Mouse (Mus musculus) heart, embryonic 13.5 days (tissue): ENCODE measurements around the gene Map1b. TPM values are rescaled to one million over a fixed set of nuclear protein-coding genes. Genes with fewer than 3 reads are reported as not detected.

Experiments
- ATAC-seq: fragments of 200-750 bp; cut with Nextera tagmentation; 2 replicates; pipeline ENCODE4 v1.8.0; 2017; ENCODE audit warnings: moderate TSS enrichment; ENCODE audit not compliant: insufficient number of reproducible peaks, low FRiP score, low TSS enrichment; ENCODE audit errors: extremely low read depth
- H3K27ac ChIP-seq: fragments of 300-500 bp; sonication (generic); replicated peaks from 2 replicates; pipeline ENCODE4 v1.5.1; 2015; ENCODE audit warnings: moderate library complexity, mild to moderate bottlenecking, inconsistent platforms
- H3K27me3 ChIP-seq: fragments of 300-500 bp; sonication (generic); replicated peaks from 2 replicates; pipeline ENCODE4 v1.6.1; 2015; ENCODE audit warnings: mild to moderate bottlenecking, inconsistent platforms
- H3K36me3 ChIP-seq: fragments of 300-500 bp; sonication (generic); 2 replicates; pipeline ENCODE4 v1.6.1; 2015; ENCODE audit warnings: mild to moderate bottlenecking, inconsistent platforms
- H3K4me1 ChIP-seq: fragments of 300-500 bp; sonication (generic); 2 replicates; pipeline ENCODE4 v1.6.1; 2015; ENCODE audit warnings: inconsistent platforms
- H3K4me2 ChIP-seq: fragments of 300-500 bp; sonication (generic); 2 replicates; pipeline ENCODE4 v1.6.1; 2015; ENCODE audit warnings: inconsistent platforms, mild to moderate bottlenecking, moderate library complexity
- H3K4me3 ChIP-seq: fragments of 300-500 bp; sonication (generic); 2 replicates; pipeline ENCODE4 v1.5.1; 2015; ENCODE audit warnings: moderate library complexity, mild to moderate bottlenecking, inconsistent platforms
- H3K9ac ChIP-seq: fragments of 300-500 bp; sonication (generic); 2 replicates; pipeline ENCODE4 v1.6.1; 2015; ENCODE audit warnings: inconsistent platforms, mild to moderate bottlenecking, moderate library complexity
- H3K9me3 ChIP-seq: fragments of 300-500 bp; sonication (generic); 2 replicates; pipeline ENCODE4 v1.6.1; 2016; ENCODE audit warnings: inconsistent platforms
- WGBS: fragments of 180-500 bp; shearing (Covaris S2); methylation state at CpG from one replicate; pipeline ENCODE4 v1.1.7; 2015; ENCODE audit warnings: mixed read lengths; 5-methylcytosine and 5-hydroxymethylcytosine counted together
- polyA plus RNA-seq: library from polyadenylated mRNA; unstranded; fragments of >200 nt; fragmentation: Nextera tagmentation; extraction: Ambion mirVana; gene quantifications from 2 replicates; pipeline ENCODE4 v1.2.1, GENCODE M21; 2015

Gene Map1b
- polyA plus RNA-seq, 1 experiment from 2014 or later = 111 TPM

GRCm38 (mm10) chr13:99444880-99445279 is 71.5 kb downstream of the Map1b start:
- Histone ChIP-seq H3K4me1 (peaks cover 38% of the 10 kb centered on the region), H3K27me3 (no peaks in the 10 kb centered on the region), H3K27ac (peak overlapping the region; percentile 6; the same call in 1 of the 2 replicates), H3K4me3 (no peak overlapping the region), H3K9ac (no peak overlapping the region), H3K36me3 (peaks cover 27% of the 10 kb centered on the region), H3K4me2 (no peak overlapping the region; the same call in 1 of the 2 replicates), H3K9me3 (no peaks in the 10 kb centered on the region)
- 14% methylated on average over 6 of the region's 6 CpGs for WGBS
- no peak for ATAC-seq

- Histone ChIP-seq H3K9me3 (no peaks in the 10 kb centered on the region), H3K27me3 (no peaks in the 10 kb centered on the region), H3K4me3 (no peak overlapping the region), H3K9ac (no peak overlapping the region), H3K4me1 (peaks cover 33% of the 10 kb centered on the region), H3K36me3 (peaks cover 31% of the 10 kb centered on the region), H3K4me2 (no peak overlapping the region; the same call in 1 of the 2 replicates), H3K27ac (peak overlapping the region; percentile 33; the same call in 1 of the 2 replicates)
- ATAC-seq = no peak
- WGBS = 39% methylated on average over 10 of the region's 10 CpGs
These were observed 71.9 kb downstream of the Map1b start for GRCm38 (mm10) chr13:99444431-99444871.

- ATAC-seq = no peak
- Histone ChIP-seq H3K9ac (no peak overlapping the region), H3K27me3 (no peaks in the 10 kb centered on the region), H3K27ac (no peak overlapping the region), H3K4me2 (no peak overlapping the region), H3K36me3 (peaks cover 38% of the 10 kb centered on the region), H3K9me3 (no peaks in the 10 kb centered on the region), H3K4me1 (peaks cover 33% of the 10 kb centered on the region), H3K4me3 (no peak overlapping the region)
- WGBS = 77% methylated on average over 7 of the region's 7 CpGs
These were observed 72.7 kb downstream of the Map1b start for GRCm38 (mm10) chr13:99443484-99444175.

- no peak for ATAC-seq
- Histone ChIP-seq H3K4me3 (no peak overlapping the region), H3K9ac (no peak overlapping the region), H3K4me2 (no peak overlapping the region), H3K27ac (no peak overlapping the region), H3K9me3 (no peaks in the 10 kb centered on the region), H3K27me3 (no peaks in the 10 kb centered on the region), H3K36me3 (peaks cover 44% of the 10 kb centered on the region), H3K4me1 (peaks cover 38% of the 10 kb centered on the region)
- 85% methylated on average over 12 of the region's 12 CpGs for WGBS
These were observed 73.7 kb downstream of the Map1b start for GRCm38 (mm10) chr13:99442434-99443249.

- 72% methylated on average over 18 of the region's 18 CpGs for WGBS
- H3K4me2 ChIP-seq = no peak overlapping the region
- ATAC-seq = no peak
These were observed 74.5 kb downstream of the Map1b start for GRCm38 (mm10) chr13:99441700-99442433.

GRCm38 (mm10) chr13:99440228-99440627 is 76.1 kb downstream of the Map1b start:
- WGBS = 92% methylated on average over 2 of the region's 2 CpGs

More at GRCm38 (mm10) chr13:99441700-99442433, 74.5 kb downstream of the Map1b start:
- Histone ChIP-seq H3K4me1 (peaks cover 30% of the 10 kb centered on the region), H3K9me3 (no peaks in the 10 kb centered on the region), H3K36me3 (peaks cover 51% of the 10 kb centered on the region), H3K27ac (no peak overlapping the region), H3K4me3 (no peak overlapping the region), H3K9ac (no peak overlapping the region), H3K27me3 (no peaks in the 10 kb centered on the region)

GRCm38 (mm10) chr13:99439357-99439756 is 77.0 kb downstream of the Map1b start:
- no peaks in the 10 kb centered on the region for H3K9me3 ChIP-seq
- H3K9ac ChIP-seq = no peak overlapping the region
- H3K36me3 ChIP-seq = peaks cover 76% of the 10 kb centered on the region
- no peak overlapping the region for H3K27ac ChIP-seq
- H3K27me3 ChIP-seq = no peaks in the 10 kb centered on the region
- no peak overlapping the region for H3K4me2 ChIP-seq
- no peak for ATAC-seq
- WGBS = 84% methylated on average over 5 of the region's 5 CpGs
- H3K4me3 ChIP-seq = no peak overlapping the region
- H3K4me1 ChIP-seq = peaks cover 9% of the 10 kb centered on the region; the same call in 1 of the 2 replicates

More at GRCm38 (mm10) chr13:99440228-99440627, 76.1 kb downstream of the Map1b start:
- Histone ChIP-seq H3K4me2 (no peak overlapping the region), H3K27me3 (no peaks in the 10 kb centered on the region), H3K9ac (no peak overlapping the region), H3K27ac (no peak overlapping the region), H3K36me3 (peaks cover 68% of the 10 kb centered on the region), H3K4me3 (no peak overlapping the region), H3K4me1 (peaks cover 18% of the 10 kb centered on the region), H3K9me3 (no peaks in the 10 kb centered on the region)
- ATAC-seq = no peak

GRCm38 (mm10) chr13:99437051-99437450 is 79.3 kb downstream of the Map1b start:
- Histone ChIP-seq H3K9me3 (no peaks in the 10 kb centered on the region), H3K27me3 (no peaks in the 10 kb centered on the region), H3K36me3 (peaks cover 91% of the 10 kb centered on the region), H3K4me1 (peaks cover 7% of the 10 kb centered on the region; the same call in 1 of the 2 replicates), H3K27ac (no peak overlapping the region), H3K9ac (no peak overlapping the region), H3K4me2 (no peak overlapping the region), H3K4me3 (no peak overlapping the region)
- no peak for ATAC-seq

- Histone ChIP-seq H3K9me3 (no peaks in the 10 kb centered on the region), H3K4me1 (peaks cover 7% of the 10 kb centered on the region; the same call in 1 of the 2 replicates), H3K9ac (no peak overlapping the region), H3K27ac (no peak overlapping the region), H3K4me2 (no peak overlapping the region), H3K27me3 (no peaks in the 10 kb centered on the region), H3K36me3 (peaks cover 95% of the 10 kb centered on the region), H3K4me3 (no peak overlapping the region)
- no peak for ATAC-seq
- WGBS = 82% methylated on average over 9 of the region's 9 CpGs
These were observed 81.8 kb downstream of the Map1b start for GRCm38 (mm10) chr13:99434494-99434893.

GRCm38 (mm10) chr13:99433068-99434008 is 83.0 kb downstream of the Map1b start:
- Histone ChIP-seq H3K36me3 (peaks cover 99% of the 10 kb centered on the region), H3K27ac (no peak overlapping the region), H3K9ac (no peak overlapping the region), H3K9me3 (no peaks in the 10 kb centered on the region), H3K4me1 (peaks cover 6% of the 10 kb centered on the region; the same call in 1 of the 2 replicates), H3K4me2 (no peak overlapping the region), H3K4me3 (no peak overlapping the region), H3K27me3 (no peaks in the 10 kb centered on the region)
- 87% methylated on average over 29 of the region's 29 CpGs for whole genome bisulfite sequencing
- ATAC-seq = no peak
